Mouse (Mus musculus) thymus, adult 2 months (tissue): ENCODE data around the gene Adar. TPM values are rescaled to one million over a fixed set of nuclear protein-coding genes. Genes with fewer than 3 reads are reported as not detected.
A peak's percentile ranks its signal among the peaks of the same experiment; 100 is the strongest.

Experiments
- DNase-seq: peaks from one replicate; pipeline ENCODE4 v3.0.0; 2021
- H3K27ac ChIP-seq: fragments of 200-500 bp; 2 replicates; pipeline ENCODE4 v1.5.1; 2012; ENCODE audit warnings: low read length, control low read depth; ENCODE audit not compliant: control insufficient read depth, insufficient read depth
- H3K27me3 ChIP-seq: fragments of 200-500 bp; 2 replicates; pipeline ENCODE4 v1.6.1; 2012; ENCODE audit warnings: mild to moderate bottlenecking, low read length, moderate library complexity, mixed read lengths; ENCODE audit not compliant: control insufficient read depth, insufficient read depth
- H3K36me3 ChIP-seq: fragments of 200-500 bp; 2 replicates; pipeline ENCODE4 v1.6.1; 2012; ENCODE audit warnings: mild to moderate bottlenecking, low read length, moderate library complexity; ENCODE audit not compliant: control insufficient read depth, insufficient read depth
- H3K4me1 ChIP-seq: fragments of 200-500 bp; replicated peaks from 2 replicates; pipeline ENCODE4 v1.6.1; 2012; ENCODE audit warnings: low read length; ENCODE audit not compliant: control insufficient read depth, insufficient read depth
- H3K4me3 ChIP-seq: fragments of 200-500 bp; 2 replicates; pipeline ENCODE4 v1.5.1; 2012; ENCODE audit warnings: mild to moderate bottlenecking, low read length, control low read depth, moderate library complexity; ENCODE audit not compliant: control insufficient read depth, insufficient read depth
- CTCF ChIP-seq: fragments of 200-500 bp; IDR thresholded peaks from 2 replicates; pipeline ENCODE4 v1.5.1; 2012; ENCODE audit warnings: mild to moderate bottlenecking, control low read depth, low read length, moderate library complexity, borderline replicate concordance; ENCODE audit not compliant: control insufficient read depth, poor library complexity, insufficient read depth; ENCODE audit errors: extremely low read depth
- POLR2A ChIP-seq: fragments of 200-500 bp; IDR thresholded peaks from 2 replicates; pipeline ENCODE4 v1.6.1; 2012; ENCODE audit warnings: mild to moderate bottlenecking, low read length, control low read depth, moderate library complexity; ENCODE audit not compliant: control insufficient read depth, poor library complexity, insufficient read depth; ENCODE audit errors: extremely low read depth
- WGBS: fragments of 180-500 bp; shearing (Covaris S2); methylation state at CpG from one replicate; pipeline ENCODE4 v1.1.7; 2018; 5-methylcytosine and 5-hydroxymethylcytosine counted together
- polyA plus RNA-seq: library from polyadenylated mRNA; depleted of rRNA; stranded (reverse); fragments of >200 nt; gene quantifications from 2 replicates; pipeline ENCODE4 v1.2.3, GENCODE M21; 2012

The Adar gene
- polyA plus RNA-seq, 1 experiment = 71.1 TPM

DNA sequence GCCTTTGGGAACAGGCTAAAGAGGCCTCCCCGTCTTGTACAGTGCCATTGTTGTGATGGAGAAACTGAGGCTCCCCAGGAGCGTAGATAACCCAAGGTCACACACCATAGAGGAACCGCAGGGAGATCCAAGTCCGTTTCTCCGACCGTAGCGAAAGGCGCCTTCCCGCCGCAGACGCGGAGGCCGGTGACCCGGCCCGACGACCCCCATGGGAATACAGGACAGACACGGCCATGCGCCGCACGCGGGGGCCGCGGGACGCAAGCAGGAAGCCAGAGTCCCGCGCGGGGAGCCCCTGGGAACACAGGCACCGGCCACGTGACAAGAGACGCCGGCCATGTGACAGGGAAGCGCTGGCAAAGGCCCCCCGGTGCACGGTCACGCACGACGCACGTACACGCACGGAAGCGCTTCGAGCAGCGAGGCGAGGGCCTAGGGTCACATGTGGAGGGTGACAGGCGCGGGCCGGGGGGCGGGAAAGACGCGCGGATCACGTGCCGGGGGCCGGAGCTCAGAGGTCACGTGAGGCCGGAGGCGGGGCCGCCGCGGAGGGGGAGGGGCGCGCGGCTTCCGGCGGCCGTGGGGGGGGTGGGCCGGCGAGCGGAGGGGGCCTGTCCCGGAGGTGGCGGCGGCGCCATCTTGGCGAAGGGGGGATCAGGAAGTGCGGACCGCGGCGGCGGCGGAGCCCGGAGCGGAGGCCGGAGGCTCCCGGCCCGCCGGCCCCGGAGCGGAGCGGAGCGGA lies 58.3 kb downstream of the Adar start, which contains the start of gene Ube2q1:
Gene Ube2q1, plus strand, starts transcription at position 649 of the 742 bp plus-strand sequence.
- H3K4me1 ChIP-seq = peaks cover 19% of the 10 kb centered on the region
- TF ChIP-seq POLR2A (peak; percentile 70), CTCF (no peak; the same call in 1 of the 2 replicates)
- H3K27ac ChIP-seq = peak within 1 kb of the TSS; percentile 79
- peak; percentile 93 for DNase-seq
- peak within 1 kb of the TSS; percentile 98 for H3K4me3 ChIP-seq
- H3K27me3 ChIP-seq = no peaks in the 10 kb centered on the region
- under 1% methylated on average over 73 of the region's 90 CpGs for WGBS
- H3K36me3 ChIP-seq = peaks cover 22% of the 10 kb centered on the region

DNA sequence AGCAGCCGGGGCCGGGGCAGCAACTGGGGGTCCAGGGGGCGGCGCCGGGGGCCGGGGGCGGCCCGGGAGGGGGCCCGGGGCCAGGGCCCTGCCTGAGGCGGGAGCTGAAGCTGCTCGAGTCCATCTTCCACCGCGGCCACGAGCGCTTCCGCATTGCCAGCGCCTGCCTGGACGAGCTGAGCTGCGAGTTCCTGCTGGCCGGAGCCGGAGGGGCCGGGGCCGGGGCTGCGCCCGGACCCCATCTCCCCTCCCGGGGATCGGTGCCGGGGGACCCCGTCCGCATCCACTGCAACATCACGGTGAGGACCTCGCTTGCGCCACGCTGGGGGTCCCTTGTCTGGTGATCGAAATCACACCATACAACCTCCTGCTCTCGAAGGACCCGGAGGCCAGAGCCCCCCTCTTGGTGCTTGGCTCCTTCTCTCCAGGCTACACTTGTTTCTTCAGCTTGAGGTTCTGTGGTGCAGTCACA lies 59.0 kb downstream of the Adar start:
- H3K27ac ChIP-seq = peak overlapping the region; percentile 26; the same call in 1 of the 2 replicates
- TF ChIP-seq CTCF (0 out of 2 replicates have a peak, but pooled peaks have one; percentile 10), POLR2A (no peak)
- peaks cover 28% of the 10 kb centered on the region for H3K36me3 ChIP-seq
- WGBS = under 1% methylated on average over 29 of the region's 37 CpGs
- H3K4me3 ChIP-seq = peak overlapping the region; percentile 98
- peak; percentile 52 for DNase-seq
- H3K4me1 ChIP-seq = peaks cover 19% of the 10 kb centered on the region
- no peaks in the 10 kb centered on the region for H3K27me3 ChIP-seq

DNA sequence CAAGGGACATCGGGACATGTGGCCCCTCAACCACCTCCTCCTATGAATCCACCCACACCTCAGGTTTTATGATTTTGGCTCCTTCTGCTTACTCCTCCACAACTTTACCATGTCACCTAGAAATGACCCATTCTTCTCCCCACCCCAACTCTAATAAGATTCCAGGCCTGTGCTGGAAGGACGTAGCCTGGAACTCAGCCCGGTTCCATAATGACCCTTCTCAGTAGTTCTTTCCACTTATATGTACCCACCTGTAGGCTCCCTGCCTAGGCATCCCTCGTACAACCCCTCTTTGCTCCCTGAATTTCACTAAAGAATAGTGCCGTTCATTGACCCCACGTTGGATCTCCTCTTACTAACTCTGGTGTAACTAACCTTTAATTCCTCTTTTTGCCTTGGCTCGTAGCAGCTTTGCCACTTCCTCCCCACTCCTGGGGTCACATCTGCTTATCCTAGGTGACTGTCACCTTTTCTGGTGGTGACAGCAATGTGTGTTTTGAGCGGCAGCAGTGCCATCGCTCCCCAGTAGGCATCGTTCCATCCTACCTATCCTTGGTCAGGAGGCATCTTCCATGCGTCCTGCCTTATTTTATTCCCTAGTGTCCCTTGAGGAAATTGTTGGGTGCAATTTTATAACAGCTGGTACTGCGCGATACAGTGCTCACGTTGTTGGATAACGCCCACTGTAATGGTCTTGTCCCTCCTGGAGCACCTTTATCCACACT lies 59.6 kb downstream of the Adar start:
- peak; percentile 25 for DNase-seq
- TF ChIP-seq CTCF (no peak), POLR2A (no peak)
- H3K36me3 ChIP-seq = peaks cover 34% of the 10 kb centered on the region
- 12% methylated on average over 15 of the region's 15 CpGs for WGBS
- H3K27ac ChIP-seq = peak overlapping the region; percentile 26; the same call in 1 of the 2 replicates
- H3K27me3 ChIP-seq = no peaks in the 10 kb centered on the region
- H3K4me3 ChIP-seq = peak overlapping the region; percentile 98
- peaks cover 19% of the 10 kb centered on the region for H3K4me1 ChIP-seq

DNA sequence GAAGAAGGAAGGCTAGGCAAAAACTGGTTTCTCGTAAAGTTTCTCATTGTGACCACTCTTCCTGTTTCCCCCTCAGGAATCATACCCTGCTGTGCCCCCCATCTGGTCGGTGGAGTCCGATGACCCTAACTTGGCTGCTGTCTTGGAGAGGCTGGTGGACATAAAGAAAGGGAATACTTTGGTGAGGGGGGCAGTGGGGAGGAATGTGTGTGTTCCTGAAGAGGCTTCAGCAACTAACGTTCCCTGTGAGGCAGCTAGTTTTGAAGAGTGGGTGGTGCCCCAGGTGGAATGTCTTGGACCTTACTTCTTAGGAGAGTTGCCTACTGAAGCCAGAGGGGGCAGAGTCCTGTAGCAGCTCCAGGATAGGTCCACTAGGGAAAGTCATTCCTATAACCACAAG lies 61.2 kb downstream of the Adar start:
- H3K4me1 ChIP-seq = peaks cover 19% of the 10 kb centered on the region
- 87% methylated on average over 4 of the region's 4 CpGs for WGBS
- peaks cover 50% of the 10 kb centered on the region for H3K36me3 ChIP-seq
- TF ChIP-seq POLR2A = no peak
- TF ChIP-seq CTCF = no peak
- no peak for DNase-seq
- H3K4me3 ChIP-seq = no peak overlapping the region
- no peak overlapping the region for H3K27ac ChIP-seq
- no peaks in the 10 kb centered on the region for H3K27me3 ChIP-seq

DNA sequence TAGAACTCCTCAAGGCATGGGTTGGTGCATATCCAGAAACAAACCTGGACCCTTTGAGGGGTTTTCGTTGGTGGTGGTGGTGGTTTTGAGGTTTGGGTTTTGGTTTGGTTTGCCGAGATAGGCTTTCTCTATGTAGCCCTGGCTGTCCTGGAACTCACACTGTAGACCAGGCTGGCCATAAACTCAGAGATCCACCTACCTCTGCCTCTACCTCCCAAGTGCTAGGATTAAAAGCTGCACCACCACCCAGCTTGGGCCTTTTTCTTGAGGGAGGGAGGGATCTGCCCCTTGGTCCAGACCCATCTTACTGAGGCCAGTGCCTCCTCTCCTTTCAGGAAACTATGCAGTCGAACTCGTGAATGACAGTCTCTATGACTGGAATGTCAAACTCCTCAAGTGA lies 65.3 kb downstream of the Adar start:
- Histone ChIP-seq H3K4me1 (peaks cover 7% of the 10 kb centered on the region), H3K4me3 (no peak overlapping the region), H3K27me3 (no peaks in the 10 kb centered on the region), H3K27ac (no peak overlapping the region), H3K36me3 (peaks cover 64% of the 10 kb centered on the region)
- no peak for TF ChIP-seq CTCF
- TF ChIP-seq POLR2A = no peak
- no peak for DNase-seq
- WGBS = 76% methylated on average over 4 of the region's 4 CpGs

DNA sequence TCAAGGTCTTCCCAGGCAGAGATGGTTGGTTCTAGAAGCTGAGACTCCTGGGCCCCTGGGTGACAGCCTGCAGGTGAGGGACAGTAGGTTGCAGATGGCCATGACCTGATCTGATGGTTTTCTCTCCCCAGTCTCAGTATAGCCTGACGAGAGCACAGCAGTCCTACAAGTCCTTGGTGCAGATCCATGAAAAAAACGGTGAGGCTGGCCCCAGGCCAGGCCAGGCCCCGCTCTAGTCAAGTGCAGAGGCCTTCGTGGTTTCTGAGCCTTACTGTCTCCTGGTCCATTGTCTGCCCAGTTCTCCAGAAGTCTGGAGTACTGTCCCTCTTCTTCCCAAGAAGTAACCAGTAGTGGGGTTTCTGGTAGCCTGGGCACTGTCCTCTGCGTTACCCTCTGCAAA lies 66.8 kb downstream of the Adar start:
- 91% methylated on average over 5 of the region's 5 CpGs for WGBS
- DNase-seq = no peak
- H3K36me3 ChIP-seq = peaks cover 56% of the 10 kb centered on the region
- TF ChIP-seq CTCF = no peak
- TF ChIP-seq POLR2A = no peak
- no peak overlapping the region for H3K4me3 ChIP-seq
- H3K27ac ChIP-seq = no peak overlapping the region
- H3K27me3 ChIP-seq = no peaks in the 10 kb centered on the region
- no peaks in the 10 kb centered on the region for H3K4me1 ChIP-seq
